Mouse (Mus musculus): ENCODE results near the gene Tdrkh. TPM values are rescaled to one million over a fixed set of nuclear protein-coding genes. Genes with fewer than 3 reads are reported as not detected.
A peak's percentile ranks its signal among the peaks of the same experiment; 100 is the strongest.

Tdrkh gene
- polyA plus RNA-seq, 1 experiment, result 17.0 TPM

GRCm38 (mm10) chr3:94387391-94387790 lies 25.7 kb upstream of the Tdrkh start:
- no peak for DNase-seq (ENCODE audit: extremely low spot score in 1 of 2, low spot score in 1 of 2)

DNA sequence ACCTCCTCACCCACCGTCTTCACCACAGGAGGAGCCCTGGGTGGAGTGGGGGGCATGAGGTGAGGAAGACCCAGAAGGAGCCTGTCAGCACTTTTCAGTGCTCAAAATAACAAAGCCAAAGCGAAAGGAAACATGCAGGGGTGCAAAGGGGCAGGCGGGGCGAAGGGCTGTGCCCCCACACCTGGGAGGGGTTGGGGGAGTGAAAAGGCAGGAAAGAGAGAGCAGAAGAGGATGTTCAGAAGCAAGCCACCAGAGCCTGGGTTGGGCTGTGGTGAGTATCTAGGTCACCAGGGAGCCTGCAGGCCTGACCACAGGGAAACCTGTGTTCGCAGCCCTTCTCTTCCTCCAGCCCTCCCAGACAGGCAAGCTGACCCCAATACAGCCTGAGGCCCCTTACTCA lies 25.0 kb upstream of the Tdrkh start:
- no peak for DNase-seq (ENCODE audit: extremely low spot score in 1 of 2, low spot score in 1 of 2)

DNA sequence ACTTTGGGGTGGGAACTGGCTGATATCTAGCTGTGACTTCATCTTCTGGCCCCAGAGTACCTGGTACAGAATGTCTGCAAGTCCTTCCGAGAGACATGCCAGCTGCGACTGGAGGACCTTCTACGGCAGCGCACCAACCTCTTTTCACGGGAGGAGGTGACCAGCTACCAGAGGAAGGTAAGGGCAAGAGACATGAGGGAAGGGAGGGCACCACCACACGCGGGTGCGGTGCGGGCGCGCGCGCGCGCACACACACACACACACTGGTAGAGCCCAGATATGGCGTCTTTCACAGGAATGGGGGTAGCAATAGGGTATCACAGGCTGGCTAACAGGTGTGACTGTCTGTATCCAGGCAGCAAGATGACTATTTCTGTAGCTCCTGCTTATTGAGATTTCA lies 23.7 kb upstream of the Tdrkh start:
- DNase-seq (ENCODE audit: extremely low spot score in 1 of 2, low spot score in 1 of 2), result no peak

- no peak for DNase-seq (ENCODE audit: extremely low spot score in 1 of 2, low spot score in 1 of 2)
Measured at GRCm38 (mm10) chr3:94391001-94391400, 22.1 kb upstream of the Tdrkh start.

GRCm38 (mm10) chr3:94392128-94392527 lies 20.9 kb upstream of the Tdrkh start:
- no peak for DNase-seq (ENCODE audit: extremely low spot score in 1 of 2, low spot score in 1 of 2)

DNA sequence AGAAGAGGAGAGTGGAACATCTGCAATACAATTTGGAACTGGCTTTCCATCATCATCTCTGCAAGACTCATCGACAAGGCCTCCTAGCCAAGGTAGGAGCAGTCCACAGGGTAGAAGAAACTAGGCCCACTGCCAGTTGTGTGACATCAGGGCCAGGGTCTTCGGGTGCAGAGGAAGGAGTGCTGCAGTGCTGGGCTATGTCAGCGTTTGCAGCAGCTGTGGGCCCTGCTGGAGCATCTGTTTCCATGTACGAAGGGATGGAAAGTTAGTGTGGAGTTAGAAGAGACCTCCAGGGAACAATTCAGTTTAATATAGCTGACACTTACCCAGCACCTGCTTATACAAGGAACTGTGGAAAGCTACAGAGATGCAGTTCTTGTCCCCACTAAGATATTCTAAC lies 20.0 kb upstream of the Tdrkh start:
- DNase-seq (ENCODE audit: extremely low spot score in 1 of 2, low spot score in 1 of 2), result no peak

- DNase-seq (ENCODE audit: extremely low spot score in 1 of 2, low spot score in 1 of 2), result no peak
Measured at GRCm38 (mm10) chr3:94396336-94396735, 16.7 kb upstream of the Tdrkh start.

- no peak for DNase-seq (ENCODE audit: extremely low spot score in 1 of 2, low spot score in 1 of 2)
Measured at GRCm38 (mm10) chr3:94396851-94397250, 16.2 kb upstream of the Tdrkh start.

DNA sequence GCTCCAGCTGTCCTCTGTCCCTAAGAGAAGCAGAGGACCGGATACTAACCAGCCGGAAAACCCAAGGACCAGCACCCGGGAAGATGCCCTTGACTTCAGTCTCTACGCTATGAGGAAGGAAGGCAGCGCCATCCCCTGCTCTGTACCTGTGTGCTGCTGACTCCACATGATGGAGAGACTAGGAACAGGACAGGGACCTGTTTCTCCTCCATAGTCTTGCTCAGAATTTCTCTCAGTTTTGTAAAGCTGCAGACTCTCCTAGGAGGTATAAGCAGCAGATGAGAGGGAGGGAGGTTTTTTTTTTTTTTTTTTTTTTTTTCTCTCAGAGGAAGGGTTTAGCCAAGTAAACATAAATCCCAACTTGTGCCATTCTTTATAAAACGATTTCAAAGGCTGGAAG lies 14.9 kb upstream of the Tdrkh start, which contains the start of gene Lingo4:
TSS of gene Lingo4 (plus strand) at position 301 of the 400 bp plus-strand sequence.
- DNase-seq (ENCODE audit: extremely low spot score in 1 of 2, low spot score in 1 of 2), result no peak

DNA sequence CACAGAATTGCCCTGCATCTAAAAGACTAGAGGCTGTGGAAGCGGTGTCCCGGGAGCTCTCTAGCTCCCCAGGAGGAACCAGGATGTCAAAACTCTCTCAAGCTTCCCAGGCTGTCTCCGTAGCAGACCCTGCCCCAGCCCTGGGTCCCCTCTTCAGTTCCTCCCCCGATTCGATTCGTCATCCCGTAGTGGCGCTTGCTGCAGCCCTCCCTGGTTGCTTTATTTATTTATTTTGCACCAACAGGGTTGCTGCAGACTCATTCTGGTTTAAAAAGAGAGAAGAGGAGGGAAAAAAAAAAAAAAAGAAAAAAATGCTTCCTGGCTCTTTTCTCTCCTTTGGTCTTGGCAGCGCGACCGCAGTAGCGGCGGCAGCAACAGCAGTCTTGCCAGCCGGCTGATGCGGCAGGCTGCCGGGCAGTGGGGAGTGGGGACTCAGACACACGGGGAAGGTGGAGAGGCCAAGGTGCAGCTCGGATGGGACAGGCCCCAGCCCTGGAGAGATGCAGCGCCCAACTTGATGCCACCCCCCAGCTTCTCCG lies 14.1 kb upstream of the Tdrkh start:
- DNase-seq (ENCODE audit: extremely low spot score in 1 of 2, low spot score in 1 of 2), result no peak

- DNase-seq (ENCODE audit: extremely low spot score in 1 of 2, low spot score in 1 of 2), result no peak
Measured at GRCm38 (mm10) chr3:94399663-94400310, 13.3 kb upstream of the Tdrkh start.

GRCm38 (mm10) chr3:94402451-94402850 lies 10.6 kb upstream of the Tdrkh start:
- no peak for DNase-seq (ENCODE audit: extremely low spot score in 1 of 2, low spot score in 1 of 2)

GRCm38 (mm10) chr3:94404366-94405054 lies 8.6 kb upstream of the Tdrkh start:
- peak; percentile 40 to 72 for DNase-seq (ENCODE audit: extremely low spot score in 1 of 2, low spot score in 1 of 2)

GRCm38 (mm10) chr3:94405561-94405960 lies 7.5 kb upstream of the Tdrkh start:
- DNase-seq (ENCODE audit: extremely low spot score in 1 of 2, low spot score in 1 of 2), result no peak

DNA sequence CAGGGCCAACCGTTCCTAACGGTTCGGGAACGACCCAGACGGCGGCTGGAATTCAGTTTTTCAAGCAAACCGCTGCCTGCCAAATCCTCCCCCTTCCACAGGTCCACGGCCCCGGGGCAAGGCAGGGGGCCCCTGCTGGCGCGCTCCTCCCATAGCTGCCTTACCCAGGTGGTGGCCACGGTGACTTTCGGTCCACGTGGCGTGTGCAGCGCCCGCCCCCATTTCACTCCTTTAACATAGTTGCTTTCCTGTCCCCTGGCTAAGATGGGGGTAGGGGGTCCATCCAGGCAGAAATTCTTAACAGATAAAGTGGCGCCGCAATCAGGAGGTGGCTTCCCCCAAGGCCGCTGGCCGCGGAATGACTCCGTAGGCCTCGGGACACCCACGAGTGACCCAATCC lies 543 bp upstream of the Tdrkh start:
- no peak for DNase-seq (ENCODE audit: extremely low spot score in 1 of 2, low spot score in 1 of 2)

- DNase-seq (ENCODE audit: extremely low spot score in 1 of 2, low spot score in 1 of 2), result no peak
Measured at GRCm38 (mm10) chr3:94430980-94431379, 17.9 kb downstream of the Tdrkh start.

DNA sequence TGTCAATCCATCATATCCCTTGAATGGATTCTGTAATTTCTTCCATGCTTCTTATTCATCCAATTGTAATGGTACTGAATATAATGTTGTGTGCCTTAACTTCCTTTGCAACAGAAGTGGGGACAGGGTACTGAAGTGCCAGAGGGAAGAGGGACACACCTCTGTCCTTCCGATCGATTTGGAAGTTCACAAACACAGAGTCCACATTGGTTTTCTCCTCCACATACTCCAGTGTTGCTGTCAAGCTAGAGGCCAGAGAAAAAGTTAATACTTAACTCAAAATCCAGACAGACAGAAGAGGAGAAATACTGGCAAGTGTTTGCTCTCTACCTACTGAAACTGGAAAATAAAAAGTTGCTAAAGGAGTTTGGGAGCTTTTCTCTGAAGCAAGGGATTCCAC lies 21.2 kb downstream of the Tdrkh start:
- no peak for DNase-seq (ENCODE audit: extremely low spot score in 1 of 2, low spot score in 1 of 2)

- DNase-seq (ENCODE audit: extremely low spot score in 1 of 2, low spot score in 1 of 2), result no peak
Measured at GRCm38 (mm10) chr3:94436420-94436819, 23.3 kb downstream of the Tdrkh start.

GRCm38 (mm10) chr3:94441182-94441581 lies 28.1 kb downstream of the Tdrkh start:
- peak in 1 of 2 experiments; percentile 52 for DNase-seq (ENCODE audit: extremely low spot score in 1 of 2, low spot score in 1 of 2)

DNA sequence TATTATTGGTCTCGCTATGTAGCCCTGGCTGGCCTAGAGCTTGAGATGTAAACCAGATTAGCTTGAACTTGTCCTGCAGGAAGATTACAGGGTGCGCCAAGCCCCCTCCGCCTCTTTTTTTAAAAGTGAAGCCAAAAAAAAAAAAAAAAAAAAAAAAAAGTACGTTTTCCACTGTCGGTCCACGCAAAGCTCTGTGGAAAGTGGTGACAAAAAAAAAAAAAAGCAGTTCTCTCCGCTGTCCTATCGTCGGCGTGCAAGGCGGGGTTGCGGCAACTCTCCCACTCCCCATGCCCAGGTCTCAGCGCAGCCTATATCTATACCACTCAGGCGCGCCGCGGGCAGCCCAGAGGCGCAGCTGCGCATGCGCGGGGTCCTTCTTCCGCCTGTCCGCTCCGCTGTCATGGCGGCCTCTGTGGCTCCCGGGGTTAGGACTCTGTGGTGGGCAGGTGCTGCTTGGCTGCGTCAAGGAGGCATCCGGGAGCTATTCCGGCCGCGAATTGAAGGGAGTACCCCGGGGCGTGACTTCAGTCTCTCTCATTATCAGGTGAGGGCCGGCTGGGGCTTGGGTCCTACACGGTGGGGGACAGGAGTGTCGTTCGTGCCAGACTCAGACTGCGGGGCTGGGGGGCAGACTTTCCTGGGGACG lies 30.0 kb downstream of the Tdrkh start, which contains the start of gene Mrpl9:
TSS of gene Mrpl9 (plus strand) at position 368 of the 646 bp plus-strand sequence.
- DNase-seq (ENCODE audit: extremely low spot score in 1 of 2, low spot score in 1 of 2), result peak; percentile 77 to 97

DNA sequence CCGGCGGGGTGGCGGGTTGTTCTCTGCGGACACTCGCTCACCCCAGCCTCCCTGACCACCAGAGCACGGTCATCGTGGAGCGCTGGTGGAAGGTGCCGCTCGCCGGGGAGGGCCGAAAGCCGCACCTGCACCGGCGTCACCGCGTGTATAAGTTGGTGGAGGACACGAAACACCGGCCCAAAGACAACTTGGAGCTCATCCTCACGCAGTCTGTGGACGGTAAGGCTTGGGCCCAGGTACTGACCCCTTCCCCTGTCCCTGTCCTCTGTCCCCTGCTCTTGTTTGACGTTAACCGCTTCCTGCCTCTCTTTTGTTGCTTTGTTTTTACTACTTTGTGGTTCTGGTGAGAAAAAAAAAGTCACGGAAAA lies 30.5 kb downstream of the Tdrkh start, which contains the start of gene Oaz3:
TSS of gene Oaz3 (minus strand) at position 319 of the 368 bp plus-strand sequence.
- no peak for DNase-seq (ENCODE audit: extremely low spot score in 1 of 2, low spot score in 1 of 2)

Measured in frontal cortex, adult 2 months (tissue).